Mouse (Mus musculus) mouse trophoblast stem cell (cell line): Measurements from ENCODE around the gene Wdr95.
"Not testable (repeated sequence)": the region's sequence is repeated elsewhere in the genome, so short reads cannot be mapped to it uniquely, and the experiment has no call there.

Source experiments
- in situ Hi-C, 2 experiments: fragments of 300-500 bp; cut with MseI, MboI; formaldehyde crosslinking; loops; 2 replicates in 1 of 2; 3 replicates in 1 of 2; pipeline ENCODE4 v1.15.1; 2025

Wdr95 gene

GRCm38 (mm10) chr5:149514890-149515289, 13.6 kb upstream of the Wdr95 start:
- in situ Hi-C loops: no loop called here

- in situ Hi-C loops: no loop called here
These were observed 11.4 kb upstream of the Wdr95 start for GRCm38 (mm10) chr5:149517116-149517515.

- in situ Hi-C loops: no loop called here
These were observed 7.7 kb upstream of the Wdr95 start for GRCm38 (mm10) chr5:149520806-149521205.

GRCm38 (mm10) chr5:149523856-149524241, 4.6 kb upstream of the Wdr95 start:
- in situ Hi-C loops: no loop called here

- in situ Hi-C loops: no loop called here
These were observed 4.1 kb upstream of the Wdr95 start for GRCm38 (mm10) chr5:149524242-149524858.

- in situ Hi-C loops: no loop called here
These were observed 3.3 kb upstream of the Wdr95 start for GRCm38 (mm10) chr5:149525055-149525785.

- in situ Hi-C loops: no loop called here
These were observed 2.0 kb upstream of the Wdr95 start for GRCm38 (mm10) chr5:149526467-149526951.

GRCm38 (mm10) chr5:149527292-149527691, 1.2 kb upstream of the Wdr95 start:
- in situ Hi-C loops: not testable (repeated sequence)

- in situ Hi-C loops: no loop called here
These were observed 5.4 kb downstream of the Wdr95 start for GRCm38 (mm10) chr5:149533847-149534246.

- in situ Hi-C loops: no loop called here
These were observed 7.5 kb downstream of the Wdr95 start for GRCm38 (mm10) chr5:149536005-149536404.

GRCm38 (mm10) chr5:149537796-149538511, 9.5 kb downstream of the Wdr95 start:
- in situ Hi-C loops: no loop called here

- in situ Hi-C loops: no loop called here
These were observed 10.1 kb downstream of the Wdr95 start for GRCm38 (mm10) chr5:149538531-149538930.

GRCm38 (mm10) chr5:149539051-149539450, 10.6 kb downstream of the Wdr95 start:
- in situ Hi-C loops: no loop called here

GRCm38 (mm10) chr5:149551179-149551578, 22.7 kb downstream of the Wdr95 start:
- in situ Hi-C loops: no loop called here

- in situ Hi-C loops: no loop called here
These were observed 24.3 kb downstream of the Wdr95 start for GRCm38 (mm10) chr5:149552742-149553141.

- in situ Hi-C loops: no loop called here
These were observed 24.9 kb downstream of the Wdr95 start for GRCm38 (mm10) chr5:149553373-149553772.

GRCm38 (mm10) chr5:149554397-149554796, 25.9 kb downstream of the Wdr95 start:
- in situ Hi-C loops: no loop called here

- in situ Hi-C loops: no loop called here
These were observed 32.6 kb downstream of the Wdr95 start for GRCm38 (mm10) chr5:149560903-149561588.

GRCm38 (mm10) chr5:149566026-149566425, 37.5 kb downstream of the Wdr95 start:
- in situ Hi-C loops: no loop called here

- in situ Hi-C loops: no loop called here
These were observed 38.5 kb downstream of the Wdr95 start for GRCm38 (mm10) chr5:149566957-149567356.

GRCm38 (mm10) chr5:149568993-149569392, 40.5 kb downstream of the Wdr95 start:
- in situ Hi-C loops: no loop called here

GRCm38 (mm10) chr5:149576977-149577376, 48.5 kb downstream of the Wdr95 start:
- in situ Hi-C loops: no loop called here
